Mouse (Mus musculus) liver, adult 10 weeks (tissue): ENCODE data around the gene Ttc23l. TPM values are rescaled to one million over a fixed set of nuclear protein-coding genes. Genes with fewer than 3 reads are reported as not detected.

Source experiments
- polyA plus RNA-seq: library from polyadenylated mRNA; stranded (reverse); fragments of 350-450 nt; fragmentation: Illumina TruSeq; extraction: RNeasy Lipid Tissue Mini Kit (QIAGEN cat#74804); gene quantifications from one replicate; pipeline ENCODE4 v1.2.3, GENCODE M21; 2014; ENCODE audit warnings: low read depth, low replicate concordance

Ttc23l gene
- not detected for polyA plus RNA-seq

GRCm38 (mm10) chr15:10558465-10558864 is at the start of gene Ttc23l:
TSS of gene Ttc23l (minus strand) at chr15:10558668.

DNA sequence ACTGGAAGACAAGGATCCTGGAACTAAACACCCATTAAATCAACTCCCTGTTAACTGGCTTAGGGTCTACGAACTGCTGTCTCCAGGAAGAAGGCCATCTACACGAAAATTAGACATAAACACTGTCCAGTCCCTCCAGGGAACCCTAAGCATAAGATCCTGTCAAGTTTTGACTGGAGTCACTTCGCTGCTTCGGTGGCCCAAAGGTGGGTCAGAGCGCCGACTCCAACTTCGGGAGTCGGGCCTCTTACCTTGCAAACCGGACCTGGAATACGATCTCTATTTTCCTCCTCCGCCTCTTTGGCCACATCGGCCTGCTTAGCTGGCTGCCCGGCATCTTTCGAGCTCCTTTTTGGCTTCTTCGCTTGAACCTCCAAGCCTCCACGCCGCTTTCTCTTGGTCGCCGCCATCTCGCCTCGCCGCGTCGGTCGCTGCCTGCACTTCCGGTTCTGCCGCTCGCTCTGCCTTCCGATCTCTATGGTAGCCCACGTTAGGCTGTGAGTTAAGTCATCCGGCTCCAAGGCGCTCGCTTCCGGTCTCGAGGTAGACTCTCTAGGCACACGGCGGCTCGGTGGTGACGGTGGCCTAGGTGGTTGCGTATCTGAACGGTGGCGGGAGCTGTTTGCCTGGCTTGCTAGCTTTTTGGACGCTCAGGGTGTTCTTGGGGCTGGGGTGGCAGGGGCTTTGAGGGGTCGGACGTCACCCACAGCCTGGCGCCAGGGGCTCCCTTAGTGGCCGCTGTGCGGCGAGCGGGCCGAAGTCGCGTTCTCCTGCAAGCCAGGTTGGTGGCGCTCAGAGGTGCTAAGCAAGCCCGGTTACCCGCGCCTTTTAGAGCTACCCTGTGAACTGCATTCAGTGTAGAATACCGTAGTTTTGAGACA is 72.7 kb downstream of the Ttc23l start, which contains the start of the genes Brix1 and Rad1:
Gene Brix1 (minus strand): TSS at position 464 of the 881 bp plus-strand sequence.
Gene Rad1 (plus strand): TSS at position 535 of the 881 bp plus-strand sequence.

DNA sequence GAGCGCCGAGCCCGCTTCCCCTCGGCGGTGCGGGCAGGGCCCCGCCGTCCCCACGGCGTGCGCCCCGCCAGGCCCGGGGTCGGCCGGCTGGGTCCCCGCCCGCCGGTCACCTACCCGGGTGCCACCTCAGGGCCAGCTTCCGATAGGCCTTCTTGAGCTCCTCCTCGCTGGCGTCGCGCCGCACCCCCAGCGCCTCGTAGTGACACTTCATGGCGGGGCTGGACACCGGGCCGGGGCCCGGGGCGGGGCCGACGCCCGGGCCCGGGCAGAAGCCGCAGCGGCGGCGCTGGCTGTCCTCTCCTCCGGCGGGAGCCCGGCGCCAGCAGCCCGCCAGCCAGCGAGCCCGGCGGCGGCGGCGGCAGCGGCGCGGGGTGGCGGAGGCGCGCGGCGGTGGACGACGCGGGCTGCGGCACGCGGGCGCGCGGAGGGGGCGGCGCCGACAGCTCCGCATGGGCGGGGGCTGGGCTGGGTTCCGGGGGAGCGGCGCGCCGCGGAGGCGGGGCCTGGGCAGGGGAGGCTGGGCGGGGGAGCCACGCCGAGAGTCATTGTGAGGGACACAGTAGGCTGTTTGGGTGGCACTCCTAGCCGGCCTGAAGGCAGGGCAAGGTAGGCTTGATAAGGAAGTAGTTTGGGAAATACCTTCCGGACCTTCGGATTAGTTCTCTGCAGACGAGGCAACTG is 88.2 kb downstream of the Ttc23l start, which contains the start of gene Dnajc21:
Gene Dnajc21 (minus strand): TSS at position 366 of the 681 bp plus-strand sequence.

Other genes with a start within 250 kb of the Ttc23l start
- gene Gm21973, start 233.3 kb downstream of the Ttc23l start, polyA plus RNA-seq = not detected
- gene Agxt2, start 200.1 kb downstream of the Ttc23l start, polyA plus RNA-seq = 261 TPM
- gene Dnajc21, start 88.2 kb downstream of the Ttc23l start, polyA plus RNA-seq = 53.0 TPM
- gene Brix1, start 72.7 kb downstream of the Ttc23l start, polyA plus RNA-seq = 76.3 TPM
- 6.8 TPM for gene Rad1, start 72.7 kb downstream of the Ttc23l start, polyA plus RNA-seq
- 18.2 TPM for gene Rai14, start 156.0 kb upstream of the Ttc23l start, polyA plus RNA-seq